Mouse (Mus musculus) embryo, embryonic 11.5 days (tissue): ENCODE data around the gene Dpp6.

Experiments
- DNase-seq: peaks from one replicate; pipeline ENCODE4 v3.0.0-alpha.2; 2012; ENCODE audit warnings: low read depth, low spot score

Dpp6 gene

DNA sequence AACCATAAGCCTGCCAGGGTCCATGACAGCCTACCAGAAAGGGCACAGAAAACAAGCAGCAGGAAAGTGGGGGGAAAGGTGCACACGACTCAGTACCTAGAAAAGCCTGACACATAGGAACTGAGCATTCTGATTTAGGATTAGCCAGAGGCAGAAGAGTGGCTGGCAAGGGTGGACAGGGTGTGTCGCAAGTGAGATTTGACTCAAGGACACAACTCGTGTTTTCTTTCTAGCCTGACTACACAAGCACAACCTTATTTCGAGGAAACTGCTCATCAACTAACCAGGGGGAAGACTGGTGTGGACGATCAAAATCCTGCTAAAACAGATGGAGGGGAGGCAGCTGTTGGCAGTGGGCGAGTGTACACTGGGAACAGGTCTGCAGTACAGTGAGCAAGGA lies 922.2 kb downstream of the Dpp6 start:
- DNase-seq: no peak

DNA sequence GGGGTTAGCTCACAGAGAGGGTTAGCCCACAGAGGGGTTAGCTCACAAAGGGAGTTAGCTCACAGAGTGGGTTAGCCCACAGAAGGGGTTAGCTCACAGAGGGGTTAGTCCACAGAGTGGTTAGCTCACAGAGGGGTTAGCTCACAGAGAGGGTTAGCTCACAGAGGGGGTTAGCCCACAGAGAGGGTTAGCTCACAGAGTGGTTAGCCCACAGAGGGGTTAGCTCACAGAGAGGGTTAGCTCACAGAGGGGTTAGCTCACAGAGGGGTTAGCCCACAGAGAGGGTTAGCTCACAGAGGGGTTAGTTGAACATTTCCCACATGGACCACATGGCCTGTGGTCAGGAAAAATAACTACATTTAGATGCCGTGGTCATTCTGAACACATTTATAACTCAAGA lies 927.9 kb downstream of the Dpp6 start:
- no peak for DNase-seq

DNA sequence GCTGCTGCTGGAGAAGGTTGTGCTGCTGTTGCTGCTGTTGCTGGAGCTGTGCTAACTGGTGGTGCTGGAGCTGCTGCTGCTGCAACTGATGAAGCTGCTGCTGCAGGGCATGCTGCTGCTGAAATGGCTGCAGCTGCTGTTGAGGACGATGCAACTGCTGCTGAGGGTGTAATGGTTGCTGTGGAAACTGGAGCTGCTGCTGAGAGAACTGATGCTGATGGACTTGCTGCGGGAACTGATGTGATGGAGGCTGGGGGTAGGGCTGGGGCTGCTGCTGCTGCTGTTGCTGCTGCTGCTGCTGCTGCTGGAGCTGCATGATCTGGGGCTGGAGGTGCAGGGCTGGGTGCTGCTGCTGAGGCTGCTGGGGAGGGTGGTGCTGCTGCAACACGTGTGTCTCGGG lies 948.8 kb downstream of the Dpp6 start:
- no peak for DNase-seq

DNA sequence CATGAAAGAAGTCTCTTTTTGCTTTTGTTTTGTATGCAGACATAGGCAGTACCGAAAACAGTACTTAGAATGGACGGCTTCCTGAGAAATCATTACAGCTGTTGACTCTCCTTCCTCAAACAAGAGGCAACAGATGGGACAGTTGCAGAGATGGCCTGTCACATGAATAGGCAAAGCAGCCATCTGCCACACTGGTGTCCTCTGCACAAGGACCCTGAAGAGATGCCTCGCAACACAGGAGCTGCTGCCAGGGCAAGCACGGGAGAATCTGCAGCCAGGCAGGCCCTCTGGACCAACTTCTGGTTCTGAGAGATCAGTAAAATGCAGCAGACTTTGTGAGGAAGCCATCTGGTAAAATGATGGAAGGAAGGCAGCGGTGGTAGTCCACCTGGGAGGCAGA lies 950.9 kb downstream of the Dpp6 start:
- DNase-seq: no peak
